Mouse (Mus musculus) left cerebral cortex, adult 11 months (tissue): ENCODE data around the gene Sec14l5.

Source experiments
- DNase-seq: peaks from one replicate; pipeline ENCODE4 v3.0.0; 2022; ENCODE audit warnings: low spot score

Gene Sec14l5

DNA sequence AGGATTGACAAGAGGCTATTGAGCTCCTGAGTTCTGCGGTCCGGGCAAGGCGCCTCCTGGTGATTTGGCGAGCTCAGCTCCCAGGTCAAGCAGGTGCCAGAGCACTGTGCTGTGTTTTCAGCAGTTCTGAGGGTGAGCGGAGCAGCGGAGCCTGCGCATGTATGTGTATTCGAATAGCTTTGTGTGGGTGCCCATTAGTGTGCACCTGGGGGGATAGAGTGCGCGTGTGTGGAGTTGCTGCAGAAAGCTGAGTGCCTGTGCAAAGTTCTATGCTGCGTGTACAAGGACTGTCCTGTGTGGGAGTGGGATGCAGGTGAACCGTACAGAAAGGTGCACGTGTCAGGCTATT, at the start of gene Sec14l5:
Gene Sec14l5, plus strand, starts transcription at position 73 of the 349 bp plus-strand sequence.
- no peak for DNase-seq

DNA sequence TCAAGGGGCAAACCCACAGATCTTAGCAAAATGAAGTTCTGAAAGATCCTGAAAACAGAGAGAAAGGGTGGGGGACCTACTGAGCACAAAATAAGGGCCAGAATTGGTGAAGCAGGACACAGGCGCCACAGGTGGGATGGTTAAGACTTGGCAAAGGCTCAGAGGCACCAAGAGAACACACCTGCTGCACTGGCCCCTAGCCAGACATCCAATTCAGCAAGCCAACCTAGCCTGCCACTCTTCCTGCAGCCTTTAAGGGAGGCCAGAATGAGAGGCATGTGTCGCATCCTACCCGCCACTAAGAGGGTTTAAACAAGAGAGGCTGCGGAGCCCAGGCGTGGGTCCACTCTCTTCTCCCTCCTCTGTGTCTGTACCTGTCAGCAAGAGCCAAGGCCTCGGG, 45.9 kb upstream of the Sec14l5 start:
- DNase-seq: no peak

DNA sequence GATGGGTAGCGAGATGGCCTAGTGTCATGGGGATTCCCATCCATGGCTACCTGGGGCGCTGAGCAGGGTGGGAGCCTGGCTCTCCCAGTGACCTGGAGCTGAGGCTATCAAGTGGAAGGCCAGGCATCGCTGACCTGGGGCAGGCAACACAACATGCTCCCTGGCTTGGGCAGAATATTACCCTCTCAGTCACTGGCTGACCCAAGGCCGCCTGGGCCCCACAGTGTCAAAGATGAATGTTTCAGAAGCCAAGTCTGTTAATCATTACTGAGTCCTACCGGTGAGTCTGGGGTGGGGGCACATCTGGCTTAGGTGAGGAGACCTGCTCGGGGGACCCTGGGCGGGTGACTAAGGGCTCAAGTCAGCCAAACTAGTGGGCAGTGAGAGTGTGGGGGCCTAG, 37.0 kb upstream of the Sec14l5 start:
- no peak for DNase-seq

DNA sequence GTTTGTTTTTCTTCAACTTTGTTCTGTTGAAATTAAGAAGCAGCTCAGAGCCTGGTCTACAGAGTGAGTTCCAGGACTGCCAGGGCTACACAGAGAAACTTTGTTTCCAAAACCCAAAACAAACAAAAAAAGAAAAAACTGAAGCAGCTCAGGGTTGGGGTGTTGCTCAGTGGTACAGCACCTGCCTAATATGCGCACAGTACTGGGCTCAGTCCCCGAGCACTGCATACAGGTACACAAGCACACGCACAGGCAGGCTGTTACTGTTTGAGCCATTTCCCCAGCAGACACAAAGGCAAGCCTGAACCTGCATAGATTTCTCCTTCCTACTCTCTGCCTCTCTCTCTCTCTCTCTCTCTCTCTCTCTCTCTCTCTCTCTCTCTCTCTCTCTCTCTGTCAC, 35.9 kb upstream of the Sec14l5 start:
- DNase-seq: no peak

DNA sequence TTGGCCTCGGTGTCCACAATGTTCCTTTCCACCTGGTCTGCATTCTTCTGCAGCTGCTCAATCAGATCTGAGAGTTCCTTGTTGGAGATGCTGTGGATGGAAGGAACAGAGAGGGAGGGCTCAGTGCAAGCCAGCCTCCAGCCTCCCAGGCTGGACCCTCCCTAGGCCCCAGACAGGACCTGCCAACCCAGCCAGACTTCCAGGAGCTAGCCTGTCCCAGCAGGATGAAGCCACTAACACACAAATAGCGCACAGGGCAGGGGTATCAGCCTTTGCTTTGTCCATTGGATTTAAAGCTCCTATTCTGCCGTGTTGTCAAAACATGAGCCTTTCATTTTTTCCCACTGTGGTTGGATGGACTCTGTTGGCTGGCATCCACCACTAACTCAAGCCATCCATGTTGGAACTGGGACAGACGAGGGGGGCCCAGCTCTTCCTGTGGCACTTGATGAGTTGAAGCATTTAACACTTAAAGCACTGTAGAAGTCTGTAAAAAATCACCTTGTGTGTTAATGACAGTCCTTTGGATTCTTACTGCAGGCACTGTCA, 33.8 kb upstream of the Sec14l5 start:
- DNase-seq: no peak

DNA sequence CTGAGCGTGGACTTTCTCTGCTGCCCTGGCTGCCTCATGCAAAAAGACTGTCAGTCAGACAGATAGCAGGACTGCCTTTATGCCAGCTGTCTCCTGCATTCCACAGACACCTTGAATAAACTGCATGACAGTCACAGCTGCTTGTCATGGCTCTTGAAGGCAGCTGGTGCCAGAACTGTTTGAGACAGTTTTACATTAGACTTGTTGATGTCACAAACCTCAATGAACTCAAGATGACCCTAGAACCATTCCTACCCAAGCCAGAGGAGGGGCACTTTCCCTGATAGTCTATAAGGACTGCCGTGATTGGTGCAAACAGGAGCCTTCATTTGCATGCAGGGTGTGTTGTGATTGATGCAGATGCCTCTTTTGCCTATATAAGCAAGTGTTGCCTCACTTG, 33.3 kb upstream of the Sec14l5 start:
- DNase-seq: no peak

DNA sequence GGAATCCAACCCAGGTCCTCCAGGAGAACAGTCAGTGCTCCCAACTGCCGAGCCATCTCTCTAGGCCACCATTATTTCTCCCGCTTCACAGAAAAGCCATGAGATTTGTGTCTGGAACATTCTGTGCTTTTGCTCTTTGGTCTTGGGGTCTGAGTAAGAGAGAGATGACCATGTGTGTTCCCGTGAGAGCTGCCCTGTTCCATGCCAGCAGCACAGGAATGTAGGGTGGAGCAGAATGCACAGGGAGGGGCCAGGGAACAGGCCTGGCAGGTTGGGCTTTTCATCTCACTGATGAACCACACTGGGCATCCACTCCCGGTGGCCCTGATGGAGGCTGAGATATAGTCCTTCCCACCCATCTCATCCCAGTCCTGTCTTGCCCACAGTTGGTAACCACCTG, 27.5 kb upstream of the Sec14l5 start:
- no peak for DNase-seq

DNA sequence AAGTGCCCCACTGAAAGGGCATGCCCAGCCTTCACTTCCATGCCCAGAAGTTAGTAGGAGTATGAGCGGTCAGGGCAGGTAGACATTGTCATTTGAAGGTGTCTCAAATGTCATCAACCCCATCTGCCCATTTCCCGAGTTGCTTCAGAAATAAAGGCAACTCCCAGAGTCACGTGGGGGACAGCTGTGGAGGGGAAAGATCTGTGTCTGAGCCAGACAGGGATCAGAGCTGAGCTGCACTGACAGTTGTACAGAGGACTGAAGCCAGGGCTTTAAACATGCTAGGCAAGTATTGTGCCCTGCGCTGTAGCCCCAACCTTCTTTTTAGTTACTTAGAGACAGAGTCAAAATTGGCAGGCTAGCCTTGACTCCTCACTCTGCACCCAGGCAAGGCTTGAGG, 27.1 kb upstream of the Sec14l5 start:
- DNase-seq: no peak

DNA sequence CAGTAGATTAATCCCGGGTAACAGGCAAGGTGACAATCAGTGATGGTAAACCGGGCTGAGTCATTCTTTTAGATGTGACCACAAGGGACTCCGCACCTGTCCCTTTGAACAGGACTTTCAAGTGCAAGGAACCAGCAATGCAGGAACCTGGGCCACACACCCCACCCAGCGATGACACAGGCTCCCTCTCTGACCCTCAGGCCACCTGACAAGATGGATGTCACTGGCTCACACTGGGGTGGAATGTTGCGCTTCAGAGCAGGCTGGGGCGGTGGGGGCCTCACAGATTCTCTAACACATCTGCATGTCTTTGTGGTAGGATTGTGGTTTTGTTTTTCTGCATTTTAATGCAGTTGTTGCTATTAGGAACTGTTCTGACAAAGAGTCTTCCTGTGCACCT, 23.4 kb upstream of the Sec14l5 start:
- no peak for DNase-seq

DNA sequence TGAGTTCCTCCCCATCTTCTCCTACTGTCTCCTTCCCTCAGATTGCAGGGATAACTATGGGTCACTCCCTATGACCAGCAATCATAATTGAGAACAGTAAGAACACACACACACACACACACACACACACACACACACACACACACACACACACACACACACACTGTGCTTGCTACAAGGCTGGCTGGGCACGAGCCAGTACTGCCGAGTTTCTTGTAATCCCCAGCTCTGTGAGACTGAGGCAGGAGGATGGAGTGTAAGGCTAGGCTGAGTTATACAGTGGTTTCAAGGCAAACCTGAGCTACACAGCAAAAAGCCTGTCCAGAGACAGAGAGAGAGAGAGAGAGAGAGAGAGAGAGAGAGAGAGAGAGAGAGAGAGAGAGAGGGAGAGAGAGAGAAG, 16.7 kb upstream of the Sec14l5 start:
- no peak for DNase-seq

DNA sequence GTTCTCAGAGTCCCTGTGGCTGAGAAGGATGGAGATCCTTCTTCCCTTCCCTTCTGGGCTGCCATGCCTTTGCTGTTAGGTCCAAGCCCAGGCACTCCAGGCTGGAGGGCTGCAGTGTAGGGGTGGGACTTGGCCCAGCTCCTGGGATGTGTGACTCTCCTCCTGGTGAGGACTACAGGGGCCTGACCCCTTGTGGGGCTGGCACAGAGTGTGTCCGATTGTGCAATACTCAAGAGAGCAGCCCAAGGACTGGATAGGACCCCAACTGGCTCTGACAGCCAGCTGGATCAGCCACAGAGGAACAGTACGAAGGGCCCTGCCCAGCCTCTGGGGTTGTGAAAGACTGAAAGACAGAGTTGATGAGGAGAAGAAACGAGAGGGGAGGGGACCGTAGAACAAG, 16.1 kb upstream of the Sec14l5 start:
- DNase-seq: no peak

DNA sequence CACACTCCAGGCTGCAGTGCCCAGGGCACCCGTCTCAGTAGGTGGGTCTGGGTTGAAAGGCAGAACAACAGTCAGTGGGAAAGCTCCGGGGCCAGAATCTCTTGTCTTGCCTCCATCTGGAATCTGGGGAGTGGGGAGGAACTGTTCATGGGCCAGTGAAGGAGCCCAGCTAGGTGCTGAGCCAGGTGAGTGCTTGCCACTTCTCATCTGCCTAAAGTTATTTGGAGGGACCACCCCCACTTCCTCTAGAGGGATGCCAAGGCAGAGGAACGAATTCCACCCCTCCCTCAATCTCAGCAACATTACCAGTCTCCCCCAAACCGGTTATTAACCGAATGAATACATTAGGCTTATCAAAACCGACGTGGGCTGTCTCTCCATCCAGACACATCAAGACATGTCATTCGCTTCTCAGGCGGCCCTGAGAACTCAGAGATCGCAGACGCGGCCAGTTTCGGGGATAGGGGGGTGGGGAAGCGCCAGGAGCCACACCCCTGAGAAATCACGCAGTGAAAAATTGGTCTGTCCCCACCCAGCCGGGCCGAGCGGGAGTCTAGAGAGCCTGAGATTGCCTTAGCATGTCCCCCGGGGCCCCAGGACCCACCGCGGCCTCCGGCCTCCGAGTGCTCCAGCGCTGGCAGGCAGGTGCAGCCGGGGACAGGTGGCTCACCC, 15.5 kb upstream of the Sec14l5 start:
- DNase-seq: no peak

DNA sequence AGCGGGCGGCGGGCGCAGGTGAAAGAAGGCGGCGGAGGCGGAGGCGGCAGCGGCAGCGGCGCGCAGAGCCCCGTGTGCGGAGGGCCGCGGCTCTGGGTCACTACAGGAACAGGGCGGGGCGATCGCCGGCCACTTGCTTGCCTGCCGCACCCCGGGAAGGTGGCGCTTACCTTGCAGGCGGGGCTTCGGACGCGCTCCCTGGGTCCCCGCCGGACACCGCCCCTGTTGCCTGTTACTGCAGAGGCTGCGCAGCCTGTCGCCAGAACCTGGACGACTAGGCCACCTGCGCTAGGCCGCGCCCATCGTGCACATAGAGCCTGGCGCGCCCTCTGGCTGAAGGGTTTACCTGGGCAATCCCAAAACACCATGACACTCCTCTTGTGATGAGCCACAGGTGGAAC, 14.5 kb upstream of the Sec14l5 start, which contains the start of gene Ppl:
Gene Ppl, minus strand, starts transcription at position 21 of the 401 bp plus-strand sequence.
- no peak for DNase-seq

DNA sequence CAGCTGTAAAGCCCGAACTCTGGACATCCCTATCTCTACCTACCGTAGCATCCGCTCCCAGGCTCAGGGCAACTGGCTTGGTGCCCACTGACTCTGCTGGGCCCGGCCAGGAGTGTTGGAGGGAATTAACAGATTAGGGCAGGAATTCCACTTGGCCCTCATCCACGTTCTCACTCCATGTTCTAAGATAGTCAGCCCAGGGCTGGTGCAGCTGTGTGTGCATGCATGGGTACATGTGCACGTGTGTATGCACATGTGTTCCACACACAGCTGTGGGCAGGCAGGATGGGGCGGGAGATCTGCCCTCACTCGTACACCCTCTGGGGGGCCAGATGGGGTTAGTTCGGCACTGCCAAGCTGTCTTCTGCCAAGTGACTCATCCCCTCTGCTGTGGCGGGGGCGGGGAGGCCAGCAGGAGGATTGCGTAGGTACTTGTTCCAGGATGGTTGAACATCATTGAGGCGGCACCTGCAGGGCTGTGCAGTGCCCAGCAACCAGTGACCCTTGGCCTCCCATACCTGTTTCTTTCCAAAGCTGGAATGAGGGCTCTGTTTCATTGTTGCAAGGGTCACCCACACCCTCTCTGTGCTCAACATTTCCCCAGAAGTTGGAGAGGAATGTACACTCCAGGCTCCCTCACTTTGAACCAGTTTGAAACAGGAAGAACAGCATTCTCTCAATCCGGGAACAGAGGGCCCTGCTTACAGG, 12.1 kb upstream of the Sec14l5 start:
- DNase-seq: no peak

DNA sequence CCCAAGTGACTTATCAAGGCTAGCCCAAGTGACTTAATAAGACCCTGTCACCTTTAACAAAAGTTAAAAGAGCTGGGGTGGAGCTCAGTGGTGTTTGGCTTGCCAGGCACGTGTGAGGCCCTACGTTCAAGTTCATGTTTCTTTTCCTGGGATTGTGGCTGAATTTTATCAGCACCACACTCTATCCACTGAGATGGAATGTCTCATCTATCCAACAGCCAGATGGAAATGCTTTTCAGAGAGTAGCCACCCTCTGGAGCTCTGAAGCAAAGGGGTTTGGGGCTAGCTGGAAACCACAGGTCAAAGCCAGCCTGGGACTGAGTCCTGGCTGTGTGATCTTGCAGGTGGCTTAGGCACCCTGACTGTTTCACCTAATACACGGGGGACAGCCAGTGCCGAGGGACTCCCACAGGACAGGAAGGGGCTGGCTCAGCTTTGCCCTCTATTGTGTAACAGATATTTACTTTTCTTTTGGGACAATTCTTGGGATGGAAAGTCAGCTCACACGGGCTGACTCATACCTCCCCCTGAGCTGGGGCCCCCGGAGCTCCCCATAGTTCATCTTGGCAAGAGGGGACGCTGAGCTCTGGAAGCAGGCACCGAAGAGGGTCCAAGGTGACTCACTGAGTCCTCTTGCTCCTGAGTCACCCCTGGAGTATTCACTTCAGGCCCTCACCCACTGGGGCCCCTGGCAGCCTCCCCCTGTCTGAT, 11.2 kb upstream of the Sec14l5 start:
- DNase-seq: no peak

DNA sequence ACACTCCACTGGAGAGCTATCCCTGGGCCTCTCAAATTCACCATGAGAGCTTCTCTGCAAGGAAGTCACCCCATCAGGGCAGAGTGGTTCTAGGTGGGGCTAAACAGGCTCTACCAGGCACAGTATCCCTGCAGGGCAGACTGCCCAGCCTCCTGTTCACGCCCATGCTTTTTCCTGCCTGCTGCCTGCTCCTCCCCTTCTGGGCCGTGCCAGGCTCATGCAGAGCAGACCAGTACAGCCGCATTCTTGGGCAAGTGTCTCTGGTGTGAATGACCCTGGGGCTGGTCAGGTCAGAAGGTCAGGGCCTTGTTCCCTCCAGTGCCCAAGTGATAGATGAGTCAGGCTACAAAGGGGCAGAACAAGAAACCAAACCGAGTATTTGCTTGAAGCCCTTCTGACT, 10.4 kb upstream of the Sec14l5 start:
- DNase-seq: no peak

DNA sequence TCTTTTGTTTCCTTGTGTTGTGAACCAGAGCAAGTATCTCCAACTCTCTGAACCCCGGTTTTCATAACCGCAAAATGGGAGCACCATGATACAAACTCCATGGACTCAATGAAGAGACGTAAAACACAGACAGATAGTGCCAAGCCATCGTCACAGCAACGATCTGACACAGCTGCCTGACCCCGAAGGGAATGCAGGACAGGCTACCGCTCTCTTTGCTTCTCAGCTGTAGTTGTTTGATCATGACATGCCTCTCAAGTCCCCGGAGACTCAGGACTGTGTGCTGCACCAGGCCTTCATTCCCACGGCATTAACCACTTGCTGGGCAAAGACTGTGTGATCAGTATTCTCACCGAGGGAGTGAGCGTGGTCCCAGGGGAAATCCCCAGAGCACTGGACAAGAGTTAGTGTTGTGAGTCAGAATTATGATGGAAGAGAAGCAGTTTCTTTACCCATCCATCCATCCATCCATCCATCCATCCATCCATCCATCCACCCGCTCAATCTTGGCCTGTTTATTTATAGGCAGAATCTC, 9.8 kb upstream of the Sec14l5 start:
- DNase-seq: no peak

DNA sequence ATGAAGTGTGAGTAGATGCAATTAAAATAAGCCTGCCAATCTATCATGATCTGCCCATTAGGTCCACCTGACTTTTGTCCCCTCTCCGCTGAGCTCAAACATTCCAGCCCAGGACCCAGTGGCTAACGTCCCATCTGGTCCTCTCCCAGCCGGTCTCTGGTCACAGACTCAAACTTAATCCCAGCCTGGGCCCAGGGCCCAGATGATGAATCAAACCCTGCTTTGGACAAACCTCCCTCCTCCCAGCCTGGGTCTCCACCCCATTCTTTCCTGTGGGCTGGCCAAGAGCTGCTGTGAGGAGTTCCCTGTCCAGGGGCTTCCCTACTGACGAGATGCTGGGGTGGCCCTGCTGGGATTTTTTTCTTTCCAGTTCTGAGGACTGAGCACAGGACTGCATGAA, 7.2 kb upstream of the Sec14l5 start:
- DNase-seq: no peak

DNA sequence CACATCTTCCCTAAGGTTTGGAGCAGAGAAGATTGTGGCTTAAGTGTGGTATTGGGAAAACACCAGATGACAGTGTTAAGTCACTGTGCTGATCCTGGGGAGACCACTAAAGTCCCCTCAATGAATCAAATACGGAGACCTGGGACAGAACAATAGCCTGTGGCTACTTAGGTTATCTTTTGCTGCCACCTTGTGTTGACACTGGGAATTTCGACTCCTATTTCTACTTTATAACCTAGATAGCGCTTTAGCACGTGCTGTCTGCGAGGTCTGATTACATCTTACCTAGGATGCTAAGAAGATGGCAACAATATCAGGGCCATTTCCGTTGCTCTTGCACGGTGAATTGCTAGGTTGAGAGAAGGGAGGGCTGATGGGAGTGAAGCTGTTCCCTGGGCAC, 1.3 kb upstream of the Sec14l5 start:
- peak; percentile 79 for DNase-seq

DNA sequence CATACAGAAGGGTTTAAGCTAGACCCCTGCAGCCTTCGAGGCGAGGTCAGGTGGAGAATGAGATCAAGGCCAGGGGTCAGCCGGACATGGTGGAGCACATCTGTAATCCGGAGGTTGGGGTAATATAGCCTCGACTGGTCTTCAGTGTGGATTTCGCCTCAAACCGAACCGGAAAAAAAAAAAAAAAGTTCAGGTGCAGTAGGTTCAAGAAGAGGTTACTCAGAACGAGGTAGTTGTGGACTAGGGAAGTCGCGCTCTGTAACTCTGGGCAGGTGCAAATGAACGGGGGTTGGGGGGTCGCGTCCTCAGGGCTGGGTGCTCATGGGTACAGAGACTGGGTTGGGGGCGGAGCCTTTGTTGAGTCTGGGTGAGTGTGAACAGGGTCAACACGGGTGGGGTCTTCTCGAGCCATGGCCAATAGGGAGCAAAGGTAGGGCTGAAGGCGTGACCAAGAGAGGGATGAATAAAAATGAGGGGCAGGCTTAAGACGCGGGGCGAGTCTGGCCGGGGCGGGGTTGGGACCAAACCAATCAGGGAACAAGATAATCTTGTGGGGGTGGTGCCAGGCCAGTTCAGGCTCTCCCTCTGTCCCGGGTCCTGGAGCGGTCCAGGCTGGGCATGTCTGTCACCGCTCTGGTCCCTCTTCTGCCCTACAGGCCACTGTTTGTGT, 407 bp upstream of the Sec14l5 start:
- peak; percentile 30 for DNase-seq

DNA sequence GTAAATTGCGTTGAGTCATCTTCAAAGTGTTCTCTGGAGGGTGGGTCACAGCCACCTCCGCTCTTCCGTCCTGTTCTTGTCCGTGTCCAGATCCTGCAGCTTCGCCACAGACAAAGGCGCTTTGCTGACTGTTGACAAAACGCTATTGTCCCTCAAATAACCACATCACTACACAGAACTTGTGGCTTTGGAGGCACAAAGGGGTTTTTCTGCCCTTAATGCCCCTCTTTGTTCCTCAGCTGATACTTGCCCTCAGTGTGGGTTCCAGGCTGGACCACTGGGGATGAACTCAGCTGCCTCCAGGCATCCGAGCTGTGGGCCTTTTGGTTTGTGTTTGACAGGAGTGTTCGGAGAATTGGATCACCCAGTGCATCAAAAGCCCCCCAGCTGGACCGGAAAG, 3.6 kb downstream of the Sec14l5 start:
- no peak for DNase-seq

DNA sequence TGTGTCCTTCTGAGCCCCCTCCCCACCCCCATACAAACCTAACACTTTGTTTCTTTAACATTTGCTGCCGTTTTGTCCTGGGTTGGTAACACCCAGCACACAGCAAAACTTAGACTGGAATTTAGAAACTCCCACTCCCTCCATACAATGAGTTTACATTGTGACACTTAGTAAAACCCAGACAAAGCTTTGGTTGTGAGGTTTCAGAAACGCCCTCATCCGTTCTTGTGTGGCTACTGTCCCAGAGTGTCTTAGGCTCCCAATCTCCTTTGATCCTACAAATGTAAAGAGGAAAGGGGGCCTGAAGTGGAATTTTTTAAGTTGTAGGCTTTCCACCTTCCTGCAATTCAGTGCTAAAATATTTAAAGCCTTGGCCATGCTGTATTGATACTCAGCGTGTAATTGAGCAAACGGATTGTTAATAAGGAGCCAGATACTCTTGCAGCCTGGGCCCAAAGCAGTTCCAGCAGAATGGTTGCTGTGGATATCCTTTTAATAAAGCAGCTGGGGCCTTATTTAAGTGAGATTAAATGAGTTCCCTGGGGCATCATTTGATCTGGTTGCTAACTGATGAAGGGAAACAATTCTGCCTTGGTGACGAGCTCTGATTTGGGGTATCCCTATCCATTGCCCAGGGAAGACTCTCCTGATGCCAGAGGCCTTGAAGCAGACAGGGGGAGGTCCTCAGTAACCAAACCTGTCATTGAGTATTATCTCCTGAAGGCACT, 6.6 kb downstream of the Sec14l5 start:
- DNase-seq: no peak
